Mouse (Mus musculus) heart, postnatal 0 days (tissue): Measurements from ENCODE around the gene Alg14. TPM values are rescaled to one million over a fixed set of nuclear protein-coding genes. Genes with fewer than 3 reads are reported as not detected.

Experiments used
- ATAC-seq: fragments of 200-750 bp; cut with Nextera tagmentation; 2 replicates; pipeline ENCODE4 v1.8.0; 2017; ENCODE audit warnings: low read depth, moderate number of reproducible peaks, moderate library complexity; ENCODE audit not compliant: insufficient read depth
- DNase-seq: peaks from one replicate; pipeline ENCODE4 v3.0.0-alpha.2; 2016; ENCODE audit warnings: low spot score
- H3K27ac ChIP-seq: fragments of 300-500 bp; sonication (generic); 2 replicates; pipeline ENCODE4 v1.5.1; 2014; ENCODE audit warnings: low read depth, mild to moderate bottlenecking
- H3K27me3 ChIP-seq: fragments of 300-500 bp; sonication (generic); 2 replicates; pipeline ENCODE4 v1.6.1; 2014; ENCODE audit warnings: low read length, mixed read lengths; ENCODE audit not compliant: control insufficient read depth, insufficient read depth
- H3K36me3 ChIP-seq: fragments of 300-500 bp; sonication (generic); replicated peaks from 2 replicates; pipeline ENCODE4 v1.6.1; 2014; ENCODE audit warnings: low read length, mixed read lengths; ENCODE audit not compliant: control insufficient read depth, insufficient read depth
- H3K4me1 ChIP-seq: fragments of 300-500 bp; sonication (generic); 2 replicates; pipeline ENCODE4 v1.6.1; 2014; ENCODE audit warnings: antibody characterized with exemption; ENCODE audit not compliant: control insufficient read depth, insufficient read depth
- H3K4me2 ChIP-seq: fragments of 300-500 bp; sonication (generic); 2 replicates; pipeline ENCODE4 v1.6.1; 2014; ENCODE audit warnings: low read depth, mild to moderate bottlenecking, low read length, moderate library complexity
- H3K4me3 ChIP-seq: fragments of 300-500 bp; sonication (generic); 2 replicates; pipeline ENCODE4 v1.5.1; 2014; ENCODE audit warnings: low read depth, low read length
- H3K9ac ChIP-seq: fragments of 300-500 bp; sonication (generic); replicated peaks from 2 replicates; pipeline ENCODE4 v1.6.1; 2014; ENCODE audit warnings: low read depth, low read length, mixed read lengths
- H3K9me3 ChIP-seq: fragments of 300-500 bp; sonication (generic); replicated peaks from 2 replicates; pipeline ENCODE4 v1.6.1; 2016; ENCODE audit warnings: low read length; ENCODE audit not compliant: control insufficient read depth
- CTCF ChIP-seq: IDR thresholded peaks from 2 replicates; pipeline ENCODE4 v1.5.1; 2016; ENCODE audit warnings: antibody characterized with exemption, control low read depth, low read depth
- EP300 ChIP-seq: IDR thresholded peaks from 2 replicates; pipeline ENCODE4 v1.6.1; 2016; ENCODE audit warnings: antibody characterized with exemption, low read depth
- WGBS: fragments of 180-500 bp; shearing (Covaris S2); extraction: QIAGEN DNeasy Blood & Tissue Kit; methylation state at CpG from one replicate; pipeline ENCODE4 v1.1.7; 2014; 5-methylcytosine and 5-hydroxymethylcytosine counted together
- polyA plus RNA-seq: library from polyadenylated mRNA; unstranded; fragments of >200 nt; fragmentation: Nextera tagmentation; extraction: Ambion mirVana; gene quantifications from 2 replicates; pipeline ENCODE4 v1.2.1, GENCODE M21; 2015
- total RNA-seq: library from RNA; depleted of rRNA; stranded (reverse); fragments of >200 nt; gene quantifications from 2 replicates; pipeline ENCODE4 v1.2.3, GENCODE M21; 2014; ENCODE audit warnings: low replicate concordance

The Alg14 gene
- total and polyA plus RNA-seq, 2 experiments from 2014 or later: 27.1 to 27.3 TPM

DNA sequence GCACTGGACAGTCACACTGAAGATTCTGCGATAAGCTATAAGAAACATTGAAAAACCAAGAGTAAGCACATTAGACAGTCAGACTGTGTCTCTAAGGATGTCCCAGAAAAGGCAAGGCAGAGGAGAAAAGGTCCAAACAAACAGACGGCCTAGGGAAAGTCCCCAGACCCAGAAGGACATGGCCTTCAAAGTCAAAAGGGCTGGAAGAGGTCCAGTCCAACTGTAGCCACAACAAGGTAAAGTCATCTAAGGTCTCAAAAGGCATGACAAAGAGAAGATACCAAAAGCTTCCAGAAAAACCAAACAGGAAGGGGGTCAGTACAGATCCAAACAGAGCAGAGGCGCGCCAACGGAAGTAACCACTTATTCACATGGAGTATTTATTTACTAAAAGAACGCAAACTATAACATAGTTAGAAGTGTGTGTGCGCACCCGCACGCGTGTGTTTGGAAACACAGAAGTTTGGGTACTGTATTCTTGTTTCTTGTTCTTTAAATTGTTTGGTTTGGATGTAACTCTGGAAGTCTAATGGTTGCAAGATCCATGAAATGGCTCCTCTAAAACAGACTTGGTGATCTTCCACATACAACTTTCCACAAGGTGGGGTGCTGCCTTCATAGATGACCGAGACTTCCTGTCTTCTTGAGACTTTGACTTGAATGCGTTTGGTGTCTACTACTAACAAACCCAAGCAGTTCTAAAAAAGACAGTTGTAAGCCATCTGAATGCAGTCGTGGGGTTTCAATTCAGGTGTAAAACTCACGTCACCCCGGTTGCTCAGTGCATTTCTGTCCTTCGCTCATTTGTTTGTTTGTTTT lies 18.5 kb downstream of the Alg14 start:
- Histone ChIP-seq H3K4me1 (no peaks in the 10 kb centered on the region), H3K4me2 (no peak overlapping the region), H3K27me3 (no peaks in the 10 kb centered on the region), H3K9me3 (no peaks in the 10 kb centered on the region), H3K4me3 (no peak overlapping the region), H3K9ac (no peak overlapping the region), H3K36me3 (peaks cover 4% of the 10 kb centered on the region; the same call in 1 of the 2 replicates), H3K27ac (no peak overlapping the region)
- DNase-seq: peak; percentile 29
- no peak for TF ChIP-seq EP300
- TF ChIP-seq CTCF: peak; percentile 50
- no peak for ATAC-seq
- WGBS: 85% methylated on average over 16 of the region's 16 CpGs

DNA sequence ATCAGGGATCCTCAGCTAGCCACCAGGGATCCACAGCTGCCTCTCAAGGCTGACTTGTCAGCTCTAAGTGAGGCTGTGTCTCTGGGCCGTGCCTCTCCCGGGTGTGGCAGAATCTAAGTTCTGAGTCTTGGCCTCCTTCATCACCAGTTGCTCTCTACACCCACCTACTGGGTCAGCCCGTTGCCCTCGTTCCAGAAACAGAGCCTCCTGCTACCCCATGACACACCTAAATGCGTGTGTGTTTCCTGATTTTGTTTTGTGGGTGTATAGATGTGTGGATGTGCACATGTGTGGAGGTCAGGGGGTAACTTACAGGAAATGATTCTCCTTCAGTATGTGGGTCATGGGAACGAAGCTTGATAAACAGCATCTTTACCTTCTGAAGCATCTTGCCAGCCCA lies 20.9 kb downstream of the Alg14 start:
- H3K4me2 ChIP-seq: no peak overlapping the region
- 72% methylated on average over 6 of the region's 6 CpGs for WGBS
- TF ChIP-seq CTCF: no peak
- TF ChIP-seq EP300: no peak
- H3K9ac ChIP-seq: no peak overlapping the region
- no peaks in the 10 kb centered on the region for H3K27me3 ChIP-seq
- H3K9me3 ChIP-seq: no peaks in the 10 kb centered on the region
- ATAC-seq (no peak), DNase-seq (no peak)
- H3K4me1 ChIP-seq: no peaks in the 10 kb centered on the region
- peaks cover 6% of the 10 kb centered on the region; the same call in 1 of the 2 replicates for H3K36me3 ChIP-seq
- no peak overlapping the region for H3K4me3 ChIP-seq
- H3K27ac ChIP-seq: peak overlapping the region; percentile 31; the same call in 1 of the 2 replicates

DNA sequence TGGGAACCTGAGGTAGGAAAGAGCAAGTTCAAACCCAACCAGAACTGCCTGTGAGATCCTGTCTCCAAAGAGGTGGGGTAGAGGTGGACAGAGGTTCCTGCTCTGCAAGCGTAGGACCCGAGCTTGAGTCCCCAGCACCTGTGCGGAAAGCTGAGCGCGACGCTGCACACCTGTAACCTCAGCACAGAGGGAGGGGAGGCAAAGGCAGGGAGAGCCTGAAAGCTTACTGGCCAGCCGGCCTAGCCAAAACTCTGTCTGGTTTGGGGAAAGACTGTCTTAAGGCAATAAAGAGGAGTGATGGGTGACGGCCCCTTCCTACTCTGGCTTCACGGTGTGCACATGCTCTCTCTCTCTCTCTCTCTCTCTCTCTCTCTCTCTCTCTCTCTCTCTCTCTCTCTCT lies 21.4 kb downstream of the Alg14 start:
- H3K4me2 ChIP-seq: no peak overlapping the region
- no peak overlapping the region for H3K9ac ChIP-seq
- H3K9me3 ChIP-seq: no peaks in the 10 kb centered on the region
- 83% methylated on average over 9 of the region's 9 CpGs for WGBS
- no peak overlapping the region for H3K4me3 ChIP-seq
- DNase-seq (no peak), ATAC-seq (no peak)
- peak overlapping the region; percentile 31; the same call in 1 of the 2 replicates for H3K27ac ChIP-seq
- H3K27me3 ChIP-seq: no peaks in the 10 kb centered on the region
- TF ChIP-seq CTCF (no peak), EP300 (no peak)
- peaks cover 6% of the 10 kb centered on the region; the same call in 1 of the 2 replicates for H3K36me3 ChIP-seq
- no peaks in the 10 kb centered on the region for H3K4me1 ChIP-seq

DNA sequence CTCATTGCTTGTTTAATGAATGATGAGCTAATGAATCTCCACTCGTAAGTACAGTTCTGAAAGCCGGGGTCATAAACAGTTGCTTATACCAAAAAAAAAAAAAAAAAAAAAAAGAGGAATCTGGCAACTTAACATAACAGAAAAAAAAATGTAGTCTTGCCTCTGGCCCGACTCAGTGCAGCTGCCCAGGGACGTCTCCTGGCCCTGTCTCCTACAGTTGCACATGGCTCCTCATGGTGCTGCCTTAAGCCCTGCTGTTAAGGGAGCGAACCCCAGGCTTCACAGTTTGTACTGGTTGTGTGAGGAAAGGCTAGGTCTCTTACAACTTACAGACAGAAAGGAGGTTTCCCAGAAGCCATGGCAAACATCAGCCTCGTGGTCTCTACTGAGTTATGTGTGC lies 22.6 kb downstream of the Alg14 start:
- Histone ChIP-seq H3K4me1 (no peaks in the 10 kb centered on the region), H3K4me3 (no peak overlapping the region)
- WGBS: 82% methylated on average over 6 of the region's 6 CpGs

DNA sequence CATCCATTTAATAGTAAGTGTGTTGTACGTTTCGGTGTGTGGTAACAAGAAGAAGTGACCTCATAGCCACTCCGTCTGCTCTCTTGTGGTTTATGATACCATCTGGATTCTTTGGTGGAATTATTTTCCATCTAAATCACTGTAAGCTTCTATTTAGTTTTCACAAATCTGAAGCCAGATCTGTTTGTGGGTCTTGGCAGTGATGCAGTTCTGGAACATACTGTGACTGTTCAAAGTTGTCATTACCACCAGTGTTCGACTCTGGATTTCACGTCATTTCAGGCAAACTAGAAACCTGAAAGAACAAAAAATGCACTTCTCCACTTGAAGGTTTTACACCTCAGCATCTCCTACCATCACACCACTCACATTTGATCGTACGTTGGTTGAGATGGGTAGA lies 23.9 kb downstream of the Alg14 start:
- no peak overlapping the region for H3K4me2 ChIP-seq
- no peak overlapping the region for H3K27ac ChIP-seq
- H3K9ac ChIP-seq: no peak overlapping the region
- DNase-seq (no peak), ATAC-seq (no peak)
- no peaks in the 10 kb centered on the region for H3K4me1 ChIP-seq
- WGBS: 96% methylated on average over 7 of the region's 7 CpGs
- peaks cover 6% of the 10 kb centered on the region; the same call in 1 of the 2 replicates for H3K36me3 ChIP-seq
- TF ChIP-seq CTCF (no peak), EP300 (no peak)
- H3K4me3 ChIP-seq: no peak overlapping the region
- no peaks in the 10 kb centered on the region for H3K27me3 ChIP-seq
- no peaks in the 10 kb centered on the region for H3K9me3 ChIP-seq

More for the DNA sequence above, 22.6 kb downstream of the Alg14 start:
- Histone ChIP-seq H3K36me3 (peaks cover 6% of the 10 kb centered on the region; the same call in 1 of the 2 replicates), H3K9ac (no peak overlapping the region), H3K4me2 (no peak overlapping the region), H3K27ac (no peak overlapping the region), H3K9me3 (no peaks in the 10 kb centered on the region), H3K27me3 (no peaks in the 10 kb centered on the region)
- no peak for TF ChIP-seq EP300
- no peak for TF ChIP-seq CTCF
- ATAC-seq: no peak
- no peak for DNase-seq
